Mouse (Mus musculus) G1E (cell line): ENCODE measurements at regions not wholly inside any gene's neighbourhood (a gene's known extent, or its start where the extent isn't known, plus 50 kb on each side); places are given as distances from the start of the nearest gene placed in this dataset.

ENCODE experiments used
- CTCF ChIP-seq: IDR thresholded peaks from 2 replicates; pipeline ENCODE4 v1.5.1; 2012; ENCODE audit warnings: low read depth, low read length, inconsistent platforms, mixed read lengths
- GATA1 ChIP-seq: IDR thresholded peaks from 2 replicates; pipeline ENCODE4 v1.6.1; 2012; ENCODE audit warnings: borderline replicate concordance, low read length, inconsistent platforms, mixed read lengths
- TAL1 ChIP-seq: conservative IDR thresholded peaks from 2 replicates; pipeline ENCODE4 v1.6.1; 2012; ENCODE audit warnings: low read depth, low read length, inconsistent platforms, mixed read lengths

GRCm38 (mm10) chr3:39673997-39674396 is 787.3 kb downstream of the Fat4 start:
- TF ChIP-seq CTCF (no peak), GATA1 (no peak), TAL1 (no peak)
